Mouse (Mus musculus) E14TG2a.4 (cell line): ENCODE results near the gene Hist1h4f.

Source experiments
- CTCF ChIP-seq: conservative IDR thresholded peaks from 2 replicates; pipeline ENCODE4 v1.5.1; 2014; ENCODE audit warnings: low read length
- NANOG ChIP-seq: IDR thresholded peaks from 2 replicates; pipeline ENCODE4 v1.6.1; 2014; ENCODE audit warnings: borderline replicate concordance, low read length, mixed read lengths
- POU5F1 ChIP-seq: IDR thresholded peaks from 2 replicates; pipeline ENCODE4 v1.6.1; 2014; ENCODE audit warnings: low read length, borderline replicate concordance

DNA sequence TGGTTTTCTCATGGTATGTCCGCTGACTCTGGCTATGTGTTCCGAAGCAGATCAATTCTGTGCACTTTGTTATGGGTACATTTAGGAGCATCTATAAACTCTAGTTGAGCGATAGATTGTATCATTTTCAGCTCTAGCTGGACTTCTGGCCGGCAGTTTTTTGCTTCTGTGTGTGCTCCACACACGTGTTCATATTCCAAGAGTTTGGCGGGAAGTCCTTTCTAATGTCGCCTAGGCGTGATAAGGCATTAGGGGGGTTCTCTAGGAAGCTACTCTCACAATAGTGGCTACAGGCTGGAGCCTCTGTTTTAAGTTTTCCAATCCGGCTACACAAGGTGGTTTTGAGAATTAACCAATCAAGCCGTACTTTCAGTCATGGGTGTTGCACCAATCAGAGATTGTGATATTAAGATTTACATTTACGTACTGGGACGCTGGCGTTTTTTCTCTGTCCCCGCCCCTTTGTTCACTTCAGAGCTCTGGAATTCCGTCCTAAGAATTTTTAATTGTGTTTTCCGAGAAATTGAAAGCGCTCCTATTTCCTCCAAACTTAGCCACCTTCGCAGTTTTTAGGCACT, 4.5 kb upstream of the Hist1h4f start:
- TF ChIP-seq CTCF (no peak), NANOG (no peak), POU5F1 (no peak)
